Mouse (Mus musculus) T-helper 17 cell (primary cell): ENCODE results near the gene Pzp.

Source experiments
- in situ Hi-C, 2 experiments: fragments of 300-600 bp; cut with MboI, MseI; formaldehyde crosslinking; loops; 1 replicate in 1 of 2; 2 replicates in 1 of 2; pipeline ENCODE4 v1.15.1; 2025; ENCODE audit warnings: high pct_unique_total_duplicates in 2 of 2

The Pzp gene

DNA sequence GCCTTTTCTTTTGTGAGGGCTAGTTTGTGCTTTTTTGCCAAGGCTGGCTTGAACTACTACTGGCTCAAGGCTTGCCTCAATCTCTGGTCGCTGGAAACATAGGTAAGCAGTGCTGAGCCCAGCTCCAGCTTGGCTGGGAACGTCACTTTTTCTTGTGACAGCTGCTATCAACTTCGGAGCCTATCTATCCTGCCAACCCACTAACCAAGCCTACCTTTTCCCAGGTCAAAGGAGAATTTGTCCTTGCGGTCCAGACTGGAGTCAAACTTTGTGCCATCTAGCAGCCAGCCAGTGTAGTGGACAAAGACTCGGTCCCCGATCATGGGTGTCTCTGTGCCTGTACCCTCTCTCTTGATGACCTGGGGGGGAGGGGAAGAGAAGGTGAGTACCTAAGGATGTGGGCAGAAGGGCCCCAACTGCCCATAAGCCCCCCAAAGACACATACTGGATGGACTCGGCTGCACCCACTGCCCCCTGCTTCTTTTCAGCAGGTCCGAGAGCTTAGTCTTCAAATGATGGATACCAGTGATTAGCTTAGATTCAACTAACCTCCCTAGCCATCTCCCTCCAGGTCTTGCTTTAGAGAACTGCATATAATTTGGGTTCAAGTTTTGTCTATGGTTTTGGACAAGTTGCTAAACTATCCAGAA is 90.0 kb downstream of the Pzp start:
- in situ Hi-C loops, result no loop called here

DNA sequence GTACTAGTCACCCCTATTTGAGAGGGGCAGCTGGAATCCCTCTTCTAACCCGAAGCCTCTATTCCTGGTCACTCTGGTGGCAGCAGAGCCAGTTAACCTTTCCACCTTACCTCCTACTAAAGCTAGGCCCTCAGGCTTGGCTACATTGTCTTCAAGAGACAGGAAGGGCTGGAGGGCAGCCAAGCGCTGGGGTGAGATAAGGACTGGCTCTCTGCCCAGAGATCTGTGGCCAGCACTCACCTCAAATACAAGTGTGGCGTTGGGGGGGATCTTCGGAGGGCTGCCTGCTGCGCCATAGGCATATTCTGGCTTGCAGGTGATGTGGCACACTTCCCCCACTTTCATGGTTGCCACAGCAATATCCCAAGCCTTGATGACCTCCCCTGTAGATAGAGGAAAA is 91.0 kb downstream of the Pzp start:
- in situ Hi-C loops, result no loop called here
